Mouse (Mus musculus) inflammation-experienced regulatory T-cells, adult 6 months (primary cell): ENCODE data around the gene Pnpla7. TPM values are rescaled to one million over a fixed set of nuclear protein-coding genes. Genes with fewer than 3 reads are reported as not detected.
A peak's percentile ranks its signal among the peaks of the same experiment; 100 is the strongest.

Source experiments
- ATAC-seq: one replicate; pipeline ENCODE4 v1.8.0; 2017
- polyA plus RNA-seq, 3 experiments: library from polyadenylated mRNA; unstranded; fragments of 100-300 nt; shearing (Covaris generic); gene quantifications; one replicate each; pipeline ENCODE4 v1.2.1; 2017

Pnpla7 gene
- polyA plus RNA-seq, 3 experiments from 2014 or later: 50.7 to 80.7 (median 77.0) TPM

GRCm38 (mm10) chr2:25072398-25072797 is 96.6 kb downstream of the Pnpla7 start:
- no peak for ATAC-seq

DNA sequence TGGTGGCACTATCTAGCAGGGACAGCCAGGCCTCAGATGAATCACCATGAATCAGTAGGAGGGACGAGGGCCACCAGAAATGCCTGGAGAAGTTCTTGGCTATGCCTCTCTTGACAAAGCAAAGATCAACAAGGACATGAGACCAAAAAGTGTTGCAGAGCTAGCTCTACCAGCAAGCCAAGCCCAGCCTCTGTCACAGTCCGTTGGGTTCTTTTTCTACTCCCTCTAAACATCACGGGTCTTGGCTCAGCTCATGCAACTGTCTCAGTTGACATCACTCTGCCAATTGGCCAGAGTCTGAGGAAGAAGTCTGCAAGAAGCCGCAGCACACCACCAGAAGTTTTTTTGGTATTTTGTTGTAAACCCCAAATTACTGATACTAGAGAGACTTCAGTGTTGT is 99.7 kb downstream of the Pnpla7 start:
- no peak for ATAC-seq

- no peak for ATAC-seq
Measured at GRCm38 (mm10) chr2:25078967-25079366, 103.1 kb downstream of the Pnpla7 start.

GRCm38 (mm10) chr2:25080076-25080475 is 104.2 kb downstream of the Pnpla7 start, which contains the start of gene Entpd8:
Entpd8 (plus strand) TSS chr2:25080304.
- ATAC-seq: no peak

- ATAC-seq: no peak
Measured at GRCm38 (mm10) chr2:25083697-25084096, 107.9 kb downstream of the Pnpla7 start.

DNA sequence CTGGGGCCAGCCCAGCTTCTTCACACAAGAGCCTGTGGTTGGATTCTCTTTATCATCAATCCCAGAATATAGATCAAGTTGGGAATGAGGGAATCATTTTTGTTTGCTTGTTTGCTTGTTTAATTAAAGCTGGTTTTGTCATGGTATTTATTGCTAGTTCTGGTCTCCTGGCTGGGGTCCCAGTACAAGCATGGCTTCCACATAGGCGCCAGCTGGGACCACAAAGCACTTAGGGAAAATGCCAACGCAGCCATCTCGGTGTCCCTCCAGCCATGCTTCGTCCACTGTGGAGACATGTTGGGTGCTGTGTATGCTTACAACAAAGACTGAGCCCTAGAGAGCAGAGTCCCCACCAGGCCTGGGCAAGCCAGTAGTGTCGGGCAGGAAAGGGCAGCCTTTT is 109.7 kb downstream of the Pnpla7 start:
- ATAC-seq: no peak

- no peak for ATAC-seq
Measured at GRCm38 (mm10) chr2:25087842-25088241, 112.0 kb downstream of the Pnpla7 start.

GRCm38 (mm10) chr2:25088636-25089035 is 112.8 kb downstream of the Pnpla7 start:
- no peak for ATAC-seq

- peak; percentile 21 for ATAC-seq
Measured at GRCm38 (mm10) chr2:25094785-25095108, 118.9 kb downstream of the Pnpla7 start.

GRCm38 (mm10) chr2:25095109-25095850 is 119.4 kb downstream of the Pnpla7 start, which contains the start of gene Noxa1:
Noxa1 (minus strand) TSS chr2:25095149.
- peak; percentile 84 for ATAC-seq

DNA sequence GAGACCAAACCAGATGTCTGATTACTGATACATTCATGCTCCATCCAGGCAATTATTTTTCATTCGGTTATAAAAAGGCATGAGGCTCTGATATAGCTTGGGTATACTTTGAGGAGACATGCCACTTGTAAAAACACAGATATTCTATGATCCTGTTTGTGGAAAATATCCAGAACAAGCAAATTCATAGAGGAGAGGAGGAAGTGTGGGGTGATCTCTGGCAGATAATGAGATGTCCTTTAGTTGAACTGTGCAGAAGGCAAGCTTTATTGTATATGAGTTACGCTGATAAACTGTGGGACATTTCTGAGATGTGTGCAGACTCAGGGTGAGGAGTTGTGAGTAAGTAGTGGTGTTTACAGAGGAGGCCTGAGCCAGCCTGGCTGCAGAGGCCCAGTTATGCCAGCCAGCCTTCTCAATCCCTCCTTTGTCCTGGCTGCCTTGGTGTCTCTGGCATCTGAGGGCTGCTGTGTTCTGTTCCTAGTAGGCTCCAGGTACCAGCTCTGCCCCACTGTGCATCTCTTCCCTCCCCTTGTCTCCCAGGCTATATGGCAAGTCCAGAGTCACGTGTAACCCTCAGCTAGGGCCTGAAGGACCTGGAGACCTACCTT is 122.3 kb downstream of the Pnpla7 start:
- ATAC-seq: no peak

GRCm38 (mm10) chr2:25098956-25099355 is 123.1 kb downstream of the Pnpla7 start:
- ATAC-seq: no peak

DNA sequence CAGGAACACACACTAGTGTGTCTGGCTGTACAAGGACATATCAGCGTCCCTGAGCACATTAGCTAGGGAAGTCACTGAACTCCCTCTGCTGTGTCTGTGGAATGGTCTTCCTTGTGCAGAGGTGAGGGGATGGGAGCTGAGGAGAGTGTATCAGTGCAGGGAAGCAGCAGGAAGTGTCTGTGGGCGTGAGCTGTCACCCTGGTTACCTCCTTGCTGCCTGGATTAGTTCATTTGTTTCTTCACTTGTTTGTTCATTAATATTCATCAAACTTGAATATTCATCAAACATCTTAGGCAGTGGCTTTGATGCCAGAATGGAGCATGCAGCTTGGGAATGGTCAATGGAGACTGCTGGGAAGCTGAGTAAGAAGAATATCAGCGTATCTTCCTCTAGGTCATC is 123.9 kb downstream of the Pnpla7 start:
- no peak for ATAC-seq

Other genes starting within 250 kb of the Pnpla7 start
- under 1 TPM in 1 of 3 experiments, not detected in 2; 0.24 TPM for gene Cacna1b, start 212.9 kb upstream of the Pnpla7 start, polyA plus RNA-seq
- gene Ehmt1, start 56.4 kb upstream of the Pnpla7 start, polyA plus RNA-seq: 10 to 100 TPM; 35.8 to 65.7 (median 56.6) TPM
- 100 to 1,000 TPM; 168 to 273 (median 211) TPM for gene Arrdc1, start 40.8 kb upstream of the Pnpla7 start, polyA plus RNA-seq
- gene Zmynd19, start 26.2 kb upstream of the Pnpla7 start, polyA plus RNA-seq: 1 to 10 TPM in 2 of 3 experiments, under 1 TPM in 1; 0.87 to 2.7 (median 1.2) TPM
- gene Dph7, start 13.6 kb upstream of the Pnpla7 start, polyA plus RNA-seq: 10 to 100 TPM; 21.5 to 42.4 (median 41.8) TPM
- gene Mrpl41, start 935 bp upstream of the Pnpla7 start, polyA plus RNA-seq: 100 to 1,000 TPM in 2 of 3 experiments, 10 to 100 TPM in 1; 98.7 to 106 (median 103) TPM
- gene Nsmf, start 78.3 kb downstream of the Pnpla7 start, polyA plus RNA-seq: 10 to 100 TPM; 11.3 to 20.4 (median 11.4) TPM
- under 1 TPM in 1 of 3 experiments, not detected in 2; 0.90 TPM for gene Entpd8, start 104.3 kb downstream of the Pnpla7 start, polyA plus RNA-seq
- 1 to 10 TPM in 2 of 3 experiments, under 1 TPM in 1; 0.68 to 4.2 (median 4.2) TPM for gene Noxa1, start 119.1 kb downstream of the Pnpla7 start, polyA plus RNA-seq
- gene Nrarp, start 204.7 kb downstream of the Pnpla7 start, polyA plus RNA-seq: 1 to 10 TPM in 1 of 3 experiments, under 1 TPM in 2; 0.54 to 1.2 (median 0.59) TPM
- 10 to 100 TPM; 55.3 to 73.9 (median 67.2) TPM for gene Tor4a, start 220.9 kb downstream of the Pnpla7 start, polyA plus RNA-seq
- 10 to 100 TPM; 46.6 to 50.3 (median 47.0) TPM for gene Nelfb, start 235.5 kb downstream of the Pnpla7 start, polyA plus RNA-seq
- not detected for gene Stpg3, start 238.6 kb downstream of the Pnpla7 start, polyA plus RNA-seq
- gene Fam166a, start 242.7 kb downstream of the Pnpla7 start, polyA plus RNA-seq: not detected
- 100 to 1,000 TPM in 1 of 3 experiments, 10 to 100 TPM in 2; 90.3 to 208 (median 96.5) TPM for gene Tubb4b, start 248.7 kb downstream of the Pnpla7 start, polyA plus RNA-seq